Mouse (Mus musculus) ovary, postnatal 14 days (tissue): ENCODE data around the gene Bcl2a1d.
"Not testable (repeated sequence)": the region's sequence is repeated elsewhere in the genome, so short reads cannot be mapped to it uniquely, and the experiment has no call there.

Experiments used
- DNase-seq: peaks from one replicate; pipeline ENCODE4 v3.0.0; 2022; ENCODE audit warnings: low spot score

Bcl2a1d gene

DNA sequence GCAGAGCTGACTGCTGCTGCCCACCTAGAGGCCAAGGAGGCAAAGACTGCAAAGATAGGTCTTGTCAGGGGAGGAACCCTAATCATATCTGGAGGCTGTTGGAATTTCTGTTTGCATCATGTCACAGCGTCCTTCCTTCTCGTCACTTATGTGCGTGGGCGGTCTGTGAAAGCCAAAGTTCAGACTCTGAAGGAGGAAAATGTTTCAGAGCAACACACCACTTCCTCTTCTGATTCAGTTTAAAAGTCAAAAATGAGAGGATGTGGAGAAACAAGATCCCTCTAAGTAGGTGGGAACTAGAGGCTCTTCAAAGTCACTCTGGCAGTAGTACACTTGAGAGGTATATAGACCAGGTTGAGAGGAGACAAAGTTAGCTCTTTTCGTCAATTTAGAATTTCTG is at the start of gene Bcl2a1d:
Gene Bcl2a1d (minus strand): TSS at position 187 of the 400 bp plus-strand sequence.
- DNase-seq = not testable (repeated sequence)

GRCm38 (mm10) chr9:88770239-88770638 is 38.5 kb upstream of the Bcl2a1d start:
- not testable (repeated sequence) for DNase-seq

GRCm38 (mm10) chr9:88769470-88769869 is 37.8 kb upstream of the Bcl2a1d start:
- DNase-seq = not testable (repeated sequence)

DNA sequence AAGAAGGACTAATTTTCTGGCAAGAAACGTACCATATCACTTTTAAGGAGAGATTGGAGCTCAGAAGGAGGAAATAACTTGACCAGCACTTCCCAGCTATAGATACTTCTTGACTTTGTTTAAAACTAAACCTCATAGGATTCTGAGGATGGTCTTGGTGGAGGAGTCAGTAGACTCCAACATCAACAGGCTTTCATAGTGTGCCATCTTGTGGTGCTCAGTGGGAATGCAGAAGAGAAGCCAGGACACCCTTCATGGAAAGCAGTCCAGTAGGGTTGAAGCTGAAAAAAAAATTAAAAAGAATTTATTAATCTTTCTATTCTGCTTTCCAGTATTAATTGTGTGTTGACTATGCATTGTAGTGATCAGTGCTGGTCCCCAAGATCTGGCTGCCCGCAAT is 15.0 kb upstream of the Bcl2a1d start:
- DNase-seq = peak; percentile 10

GRCm38 (mm10) chr9:88746046-88746445 is 14.3 kb upstream of the Bcl2a1d start:
- DNase-seq = not testable (repeated sequence)

DNA sequence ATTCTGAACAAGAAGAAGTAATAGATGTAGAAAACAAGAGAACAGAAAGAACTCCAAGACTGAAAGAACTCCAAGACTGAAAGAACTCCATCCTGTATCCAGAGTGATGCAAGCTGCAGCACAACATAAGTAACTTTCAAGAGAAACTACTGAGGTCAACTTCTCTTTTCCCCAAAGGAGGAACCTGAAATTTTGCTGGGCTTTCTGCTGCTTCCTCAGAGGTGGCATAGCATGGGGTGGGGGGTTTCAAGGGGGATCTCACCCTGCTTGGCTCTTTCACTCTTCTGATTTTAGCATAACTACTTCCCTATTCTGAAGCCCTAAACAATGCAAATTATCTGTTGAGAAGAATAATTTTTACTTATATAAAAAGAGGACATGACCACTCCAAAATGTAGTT is 3.6 kb upstream of the Bcl2a1d start:
- DNase-seq = not testable (repeated sequence)

DNA sequence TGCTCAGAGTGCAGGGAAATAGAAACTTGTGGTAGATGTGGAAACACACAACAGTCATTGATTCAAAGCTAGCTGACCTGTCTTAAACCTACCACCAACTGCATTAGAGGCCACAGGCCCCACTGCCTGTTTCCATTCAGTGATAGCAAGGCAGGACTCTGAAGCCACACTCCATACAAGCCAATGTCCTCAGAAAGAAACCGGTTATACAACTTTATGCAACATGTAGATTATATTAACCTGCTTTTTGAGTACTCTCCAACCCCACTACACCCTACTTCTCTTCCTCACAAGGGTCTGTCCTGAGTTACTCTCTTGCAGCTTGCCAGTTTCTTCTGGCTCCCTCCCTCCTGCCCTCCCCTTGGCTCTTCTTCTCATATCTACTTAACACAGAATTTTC is 1.5 kb upstream of the Bcl2a1d start:
- not testable (repeated sequence) for DNase-seq

- DNase-seq = not testable (repeated sequence)
Observed at GRCm38 (mm10) chr9:88732334-88732733, 620 bp upstream of the Bcl2a1d start.

DNA sequence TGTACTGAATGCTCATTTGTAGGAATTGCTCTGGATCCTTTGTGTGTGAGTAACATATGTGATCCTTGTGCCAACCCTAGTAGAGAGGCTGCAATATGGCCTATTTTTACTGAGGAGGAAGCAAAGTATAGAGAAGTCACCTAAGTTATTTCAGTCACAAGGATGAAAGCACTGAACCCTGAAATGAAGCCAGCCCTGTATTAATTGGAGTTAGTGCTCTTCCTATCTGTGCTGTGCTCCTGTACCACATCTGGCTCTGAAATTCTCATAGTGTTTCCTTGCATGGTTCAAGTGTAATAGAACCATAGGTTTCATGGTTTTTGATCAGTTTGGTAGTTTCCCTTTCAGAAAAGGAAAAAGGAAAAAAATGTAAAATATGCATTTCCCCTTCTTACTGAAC is 3.4 kb downstream of the Bcl2a1d start:
- DNase-seq = not testable (repeated sequence)

- DNase-seq = not testable (repeated sequence)
Observed at GRCm38 (mm10) chr9:88721628-88722027, 10.1 kb downstream of the Bcl2a1d start.

DNA sequence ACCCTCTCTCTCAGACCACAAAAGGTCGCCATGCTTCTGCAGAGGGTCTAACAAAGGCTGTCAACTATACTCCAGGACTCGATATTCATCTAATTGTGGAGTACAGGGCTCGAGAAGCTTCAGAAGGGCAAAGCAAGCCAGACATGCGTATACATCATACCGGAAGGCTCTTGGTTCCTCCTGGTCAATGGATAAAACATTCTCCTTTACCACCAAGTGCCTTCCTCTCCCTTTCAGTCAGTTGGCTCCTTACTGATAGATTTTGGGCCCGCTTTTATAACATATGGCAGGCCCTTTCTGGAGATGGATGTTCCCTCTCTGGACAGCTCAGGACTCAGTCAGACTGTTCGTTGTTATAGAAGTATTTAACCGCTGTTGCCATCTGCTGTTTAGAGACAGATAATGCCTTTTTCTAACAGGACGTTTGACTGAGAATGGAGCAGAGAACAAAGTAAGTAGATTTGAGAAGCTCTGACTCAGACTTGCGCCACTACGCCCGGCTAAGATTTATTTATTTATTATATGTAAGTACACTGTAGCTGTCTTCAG is 11.7 kb downstream of the Bcl2a1d start, which contains the start of gene Mthfsl:
Gene Mthfsl (minus strand): TSS at position 308 of the 549 bp plus-strand sequence.
- DNase-seq = peak; percentile 32

- not testable (repeated sequence) for DNase-seq
Observed at GRCm38 (mm10) chr9:88719073-88719921, 12.4 kb downstream of the Bcl2a1d start.

DNA sequence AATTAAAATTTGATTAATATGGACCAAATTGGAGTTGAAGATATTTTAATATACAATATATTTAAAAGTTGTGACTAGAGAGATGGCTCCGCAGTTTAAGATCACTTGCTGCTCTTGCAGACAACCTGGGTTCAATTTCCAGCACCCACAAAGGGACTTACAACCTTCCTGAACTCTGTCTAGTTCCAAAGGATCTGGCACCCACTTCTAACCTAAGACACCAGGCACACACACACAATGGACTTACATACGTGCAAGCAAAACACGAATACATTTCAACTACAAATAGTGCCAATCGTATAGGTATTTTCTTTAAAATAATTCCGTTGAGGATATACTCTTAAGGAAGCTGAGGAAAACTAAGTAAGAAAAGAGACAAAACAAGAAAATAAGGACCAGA is 13.1 kb downstream of the Bcl2a1d start:
- not testable (repeated sequence) for DNase-seq

- DNase-seq = not testable (repeated sequence)
Observed at GRCm38 (mm10) chr9:88718140-88718539, 13.6 kb downstream of the Bcl2a1d start.

GRCm38 (mm10) chr9:88714515-88714914 is 17.2 kb downstream of the Bcl2a1d start:
- not testable (repeated sequence) for DNase-seq

DNA sequence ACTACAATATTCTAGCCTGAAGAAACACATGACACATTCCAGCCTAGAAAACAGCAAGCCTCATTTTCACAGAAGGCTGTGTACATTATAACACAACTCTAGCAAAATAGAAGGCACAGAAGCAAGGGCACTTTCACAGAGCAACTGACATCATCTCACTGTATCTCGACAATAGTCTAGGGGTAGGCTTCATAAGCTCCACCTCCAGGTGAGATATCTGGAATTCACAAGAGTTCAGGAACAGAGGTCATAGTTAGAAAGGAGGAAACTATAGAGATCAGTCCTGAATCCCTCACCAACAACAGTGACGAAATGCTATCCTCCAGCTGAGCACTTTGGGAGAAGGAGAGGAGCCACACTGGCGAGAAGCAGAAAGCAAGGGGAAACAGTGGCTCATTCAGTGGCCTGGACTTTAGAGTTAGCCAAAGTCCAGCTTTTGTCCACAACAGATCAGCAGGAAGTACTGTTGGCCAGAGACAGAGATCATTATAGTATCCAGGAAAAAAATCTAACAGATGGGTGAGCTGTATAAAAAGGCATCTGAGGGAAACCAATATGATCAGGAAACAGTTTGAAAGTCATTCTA is 19.5 kb downstream of the Bcl2a1d start:
- not testable (repeated sequence) for DNase-seq

DNA sequence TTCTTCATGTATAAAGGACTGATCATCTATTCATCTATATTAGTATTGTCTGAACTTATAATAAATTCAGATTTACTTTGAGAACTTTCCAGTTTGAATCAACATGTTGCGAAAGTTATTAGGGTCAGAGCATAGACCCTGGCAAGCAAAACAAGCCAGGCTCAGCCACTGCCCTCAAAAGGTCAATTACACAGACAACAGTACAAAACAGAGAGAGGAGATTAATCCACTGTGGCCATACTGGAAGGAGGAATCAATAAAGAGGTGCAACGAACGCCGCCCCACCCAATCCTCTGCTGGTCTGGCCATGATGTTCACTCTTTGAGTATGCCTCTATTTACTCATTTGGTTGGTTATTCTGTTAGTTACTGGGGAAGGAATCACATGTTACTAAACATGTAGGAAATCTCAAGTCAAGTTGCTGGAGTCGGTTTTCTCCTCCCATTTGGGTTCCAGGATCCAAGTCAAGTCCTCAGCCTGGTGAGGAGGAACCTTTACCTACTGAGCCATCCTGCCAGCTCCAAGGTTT is 20.7 kb downstream of the Bcl2a1d start:
- DNase-seq = not testable (repeated sequence)

- DNase-seq = not testable (repeated sequence)
Observed at GRCm38 (mm10) chr9:88710439-88710838, 21.3 kb downstream of the Bcl2a1d start.

GRCm38 (mm10) chr9:88709794-88710193 is 21.9 kb downstream of the Bcl2a1d start:
- not testable (repeated sequence) for DNase-seq

DNA sequence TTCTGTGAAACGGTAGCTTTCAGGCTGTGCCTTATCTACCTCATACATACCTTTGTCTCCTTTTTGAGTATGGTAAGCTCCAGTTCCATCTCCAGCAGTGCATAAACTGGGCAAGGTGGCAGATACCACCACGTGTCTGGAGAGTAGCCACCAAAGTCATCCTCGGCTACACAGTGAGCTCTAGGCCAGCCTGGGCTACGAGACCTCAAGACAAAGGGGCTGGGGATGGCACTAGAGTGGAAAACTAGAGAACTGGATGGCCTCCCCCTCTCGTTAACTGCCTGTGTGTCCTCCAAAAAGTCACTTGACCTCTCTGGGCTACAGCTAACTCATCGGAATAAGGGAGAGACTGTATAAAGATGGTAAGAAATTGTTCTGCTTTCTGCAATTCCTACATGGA is 22.4 kb downstream of the Bcl2a1d start:
- no peak for DNase-seq

- no peak for DNase-seq
Observed at GRCm38 (mm10) chr9:88706700-88707099, 25.0 kb downstream of the Bcl2a1d start.

DNA sequence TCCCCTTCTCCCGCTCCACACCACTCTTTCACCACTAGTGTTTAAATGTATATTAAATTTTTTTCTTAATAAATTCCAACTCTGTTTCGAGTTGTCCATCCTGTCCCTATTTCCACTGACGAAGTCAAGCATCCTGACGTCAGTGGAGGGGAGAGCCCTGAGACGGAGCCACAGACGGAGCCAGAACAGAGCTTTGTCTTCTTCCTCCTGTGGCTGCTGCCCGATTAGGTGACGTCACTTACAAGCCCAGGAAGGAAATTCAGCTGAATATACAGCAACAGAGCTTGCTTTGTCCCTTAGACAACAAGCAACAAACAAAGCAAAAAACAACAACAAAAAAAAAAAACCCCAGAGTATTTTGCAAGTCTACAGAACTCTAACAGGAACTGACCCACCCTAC is 26.6 kb downstream of the Bcl2a1d start:
- DNase-seq = not testable (repeated sequence)
